Mouse (Mus musculus): ENCODE data around the gene Pced1b.

Pced1b gene

DNA sequence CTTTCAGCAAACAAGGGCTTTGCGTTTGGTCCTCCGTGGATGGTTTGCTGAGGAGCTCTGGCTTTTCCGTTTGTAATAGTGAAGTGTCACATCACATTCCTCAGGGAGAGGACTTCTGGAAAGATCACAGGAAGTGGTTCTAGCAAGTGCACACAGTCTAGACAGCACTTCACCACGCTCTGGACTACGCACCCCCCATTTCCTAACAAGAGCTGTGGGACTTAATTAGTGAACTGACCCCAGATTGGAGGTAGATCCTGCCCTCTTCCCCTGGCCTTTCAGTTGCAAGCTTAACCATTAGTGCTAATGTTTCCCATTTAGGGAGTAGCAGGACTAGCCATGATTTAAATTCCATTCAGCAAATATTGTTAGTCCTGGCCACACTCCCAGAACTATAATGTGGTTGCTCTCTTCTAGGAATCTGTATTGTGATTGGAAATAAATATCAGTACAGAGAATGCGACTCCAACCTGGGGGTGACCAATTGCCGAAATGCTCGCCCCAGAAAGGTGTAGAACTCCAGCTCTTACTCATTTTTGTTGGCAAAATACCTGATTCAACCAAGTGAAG, 10.4 kb downstream of the Pced1b start:
- peak; percentile 32 for DNase-seq (ENCODE audit: low read depth, low spot score)

DNA sequence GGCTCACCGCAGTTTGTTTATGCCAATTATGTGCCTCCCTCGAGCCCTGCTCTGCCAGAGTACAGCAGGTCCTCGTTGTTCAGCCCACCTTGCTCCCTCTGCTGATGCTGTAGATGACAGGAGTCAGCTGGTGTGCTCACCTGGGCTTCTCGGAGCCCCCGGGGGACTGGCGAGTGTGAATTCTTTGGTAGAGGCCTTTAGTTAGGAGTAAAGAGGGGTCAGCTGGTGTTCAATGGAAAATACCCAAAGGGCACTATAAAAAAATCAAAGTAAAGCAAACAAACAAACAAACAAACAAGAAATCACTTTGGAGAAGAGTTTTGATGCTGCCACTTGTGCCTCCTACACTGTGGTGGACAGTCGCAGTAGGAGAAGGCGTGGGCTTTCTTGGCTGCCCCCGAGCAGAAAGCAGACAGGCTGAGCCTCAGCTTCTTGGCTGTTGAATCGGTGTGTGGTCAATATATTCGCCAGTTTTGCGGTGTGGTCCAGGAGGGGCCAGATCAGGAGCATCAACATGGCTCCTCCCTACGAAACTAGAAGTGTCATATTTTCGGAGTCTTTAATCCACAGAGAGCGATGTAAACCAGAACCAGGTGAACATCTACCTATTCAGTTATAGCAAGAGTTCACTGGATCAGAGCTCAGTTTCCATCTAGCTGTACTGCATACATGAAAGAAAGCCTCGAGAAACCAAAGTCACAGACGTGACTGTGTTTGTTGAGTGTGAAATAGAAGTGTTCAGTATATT, 11.8 kb downstream of the Pced1b start:
- no peak for DNase-seq (ENCODE audit: low read depth, low spot score)

DNA sequence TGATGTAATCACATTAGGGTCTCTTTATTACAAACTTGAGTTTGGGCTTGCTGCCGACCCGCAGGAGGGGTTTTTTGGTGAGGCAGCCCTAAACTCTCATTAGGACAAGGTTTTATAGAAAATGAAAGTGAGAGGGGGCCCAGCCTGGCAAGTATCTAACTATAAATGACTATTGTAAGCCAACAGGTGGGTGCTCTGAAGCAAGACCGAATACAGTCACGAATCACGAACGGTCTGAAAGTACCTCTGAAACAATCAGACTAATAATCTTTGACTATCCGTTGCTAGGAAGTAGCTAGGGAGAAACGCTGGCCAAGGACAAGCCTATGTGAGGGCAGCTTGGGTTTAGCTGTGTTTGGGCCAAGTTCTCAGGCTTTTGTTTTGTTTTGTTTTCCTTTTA, 12.4 kb downstream of the Pced1b start:
- DNase-seq (ENCODE audit: low read depth, low spot score), result no peak

DNA sequence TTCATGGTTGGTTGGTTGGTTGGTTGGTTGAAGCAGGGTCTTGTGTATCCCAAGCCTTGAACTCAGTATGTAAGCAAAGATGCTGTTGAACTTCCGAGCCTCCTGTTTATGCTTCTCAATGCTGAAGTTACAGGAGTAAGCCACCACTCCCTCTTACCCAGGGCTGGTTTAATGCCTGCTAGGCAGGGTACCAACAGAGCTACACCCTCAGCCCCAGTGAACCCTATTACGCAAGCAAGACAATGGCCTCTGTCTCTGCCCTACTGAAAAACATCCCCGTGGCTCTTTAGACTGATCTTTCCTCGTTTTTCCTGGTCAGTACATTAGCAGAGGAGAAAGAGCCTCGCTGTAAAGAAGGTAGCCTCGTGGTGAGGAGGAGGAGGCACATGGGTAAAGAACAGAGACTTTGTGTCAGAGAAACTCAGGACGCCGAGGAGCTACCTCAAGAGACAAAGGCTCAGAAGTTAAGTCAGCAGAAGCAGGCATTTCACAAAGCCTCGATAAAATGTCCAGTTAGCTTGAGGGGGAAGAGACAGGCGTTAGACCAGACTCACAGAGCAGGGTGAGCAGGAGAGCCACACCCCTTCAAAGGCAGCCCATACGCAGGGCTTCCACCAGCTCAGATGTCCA, 13.2 kb downstream of the Pced1b start:
- no peak for DNase-seq (ENCODE audit: low read depth, low spot score)

DNA sequence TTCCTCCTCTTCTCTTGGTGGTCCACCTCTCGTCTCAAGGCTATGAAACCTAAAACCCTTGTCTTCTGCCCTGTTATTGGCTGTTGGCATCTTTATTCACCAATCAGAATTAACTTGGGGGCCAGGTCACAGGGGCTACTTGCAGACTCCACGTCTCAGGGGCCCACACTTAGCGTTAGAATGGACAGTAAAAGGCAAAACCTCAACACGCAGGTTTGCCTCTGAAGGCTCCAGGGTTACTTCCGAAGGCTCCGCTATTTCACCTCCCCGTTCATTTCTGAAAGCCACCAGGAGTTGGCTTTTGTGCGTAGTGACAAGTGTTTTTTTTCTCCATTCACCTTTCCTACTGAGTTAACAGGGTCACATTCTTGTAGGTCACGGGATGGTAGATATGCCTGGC, 15.3 kb downstream of the Pced1b start:
- no peak for DNase-seq (ENCODE audit: low read depth, low spot score)

DNA sequence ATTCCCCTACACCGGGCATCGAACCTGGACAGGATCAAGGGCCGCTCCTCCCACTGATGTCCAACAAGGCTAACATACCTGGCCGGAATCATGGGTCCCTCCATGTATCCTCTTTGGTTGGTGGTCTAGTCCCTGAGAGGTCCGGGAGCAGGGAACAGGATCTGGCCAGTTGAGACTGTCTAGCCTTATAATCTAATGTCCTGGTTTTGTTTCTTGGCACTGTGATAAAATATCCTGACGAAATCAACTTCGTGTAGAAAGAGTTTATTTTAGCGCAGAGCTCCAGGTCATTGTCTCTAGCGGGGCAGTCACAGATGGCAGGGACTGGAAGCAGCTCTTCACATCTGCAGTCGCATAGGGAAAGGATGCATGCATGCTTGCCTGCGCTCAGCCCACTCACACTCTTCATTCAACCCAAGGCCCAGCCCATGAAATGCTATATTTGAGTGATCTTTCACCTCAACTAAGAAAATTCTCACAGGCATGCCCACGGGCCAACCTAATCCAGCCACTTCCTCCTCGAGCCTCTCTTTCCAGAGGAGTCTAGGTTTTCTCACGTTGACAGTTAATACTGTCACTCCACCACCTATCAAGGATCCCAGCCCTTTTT, 19.4 kb downstream of the Pced1b start:
- no peak for DNase-seq (ENCODE audit: low read depth, low spot score)

DNA sequence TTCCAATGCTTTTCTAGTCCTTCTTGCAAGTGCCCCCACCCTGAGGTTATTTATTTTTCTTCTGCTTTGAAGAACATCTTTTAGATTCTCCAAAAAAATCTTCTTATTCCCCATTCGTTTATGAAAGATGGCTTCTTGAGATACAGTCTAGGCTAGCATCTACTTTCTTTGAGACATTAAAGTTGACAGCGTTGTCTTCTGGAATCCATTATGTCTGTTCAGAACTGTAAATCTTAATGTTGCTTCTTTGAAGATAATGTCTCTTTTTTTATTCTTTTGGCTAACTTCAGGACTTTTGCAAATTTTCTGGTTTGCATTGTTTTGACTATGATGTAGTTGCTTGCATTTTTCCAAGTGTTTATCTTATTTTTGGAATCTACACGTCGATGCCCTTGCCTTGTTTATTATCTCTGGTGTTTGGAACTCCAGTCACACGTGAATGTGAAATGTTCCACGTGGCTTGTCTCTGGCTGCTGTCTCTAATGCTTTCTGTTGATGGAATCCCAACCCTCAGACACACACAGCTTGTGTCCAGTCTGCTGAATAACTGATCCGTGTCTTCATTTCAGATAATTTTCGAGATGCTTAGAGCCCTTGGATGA, 20.3 kb downstream of the Pced1b start:
- DNase-seq (ENCODE audit: low read depth, low spot score), result no peak

DNA sequence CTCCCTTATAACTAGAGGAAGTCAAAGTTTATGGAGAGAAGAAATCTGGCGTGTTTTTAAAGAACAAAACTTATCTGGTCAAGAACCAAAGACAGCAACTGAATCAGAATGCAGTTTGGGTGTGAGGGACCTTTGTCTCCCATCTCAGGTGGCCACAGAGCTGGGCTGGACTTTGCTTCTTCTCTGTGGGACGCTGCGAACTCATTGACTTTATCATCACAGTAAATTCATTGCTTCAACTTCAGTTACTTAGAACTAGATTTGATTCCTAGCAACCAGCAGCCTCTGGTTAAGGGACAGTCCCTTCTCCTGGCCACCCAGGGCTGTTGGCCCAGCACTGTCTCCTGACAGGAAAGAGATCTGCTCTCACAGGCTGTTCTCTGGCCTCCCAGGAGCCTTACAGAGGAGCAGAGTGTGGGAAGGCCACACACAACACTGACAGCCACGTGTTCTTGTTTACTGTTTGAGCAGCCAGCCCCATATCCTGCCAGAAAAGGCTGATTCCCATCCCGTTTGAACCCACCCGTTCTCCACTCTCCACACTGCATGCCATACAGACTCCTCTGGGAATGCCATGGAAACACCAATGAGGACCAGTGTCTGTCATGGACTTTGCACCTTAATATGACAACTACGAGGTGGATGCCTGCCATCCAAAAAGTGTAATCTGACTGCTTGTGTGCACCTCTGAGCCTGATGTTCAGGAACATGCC, 25.2 kb downstream of the Pced1b start:
- no peak for DNase-seq (ENCODE audit: low read depth, low spot score)

DNA sequence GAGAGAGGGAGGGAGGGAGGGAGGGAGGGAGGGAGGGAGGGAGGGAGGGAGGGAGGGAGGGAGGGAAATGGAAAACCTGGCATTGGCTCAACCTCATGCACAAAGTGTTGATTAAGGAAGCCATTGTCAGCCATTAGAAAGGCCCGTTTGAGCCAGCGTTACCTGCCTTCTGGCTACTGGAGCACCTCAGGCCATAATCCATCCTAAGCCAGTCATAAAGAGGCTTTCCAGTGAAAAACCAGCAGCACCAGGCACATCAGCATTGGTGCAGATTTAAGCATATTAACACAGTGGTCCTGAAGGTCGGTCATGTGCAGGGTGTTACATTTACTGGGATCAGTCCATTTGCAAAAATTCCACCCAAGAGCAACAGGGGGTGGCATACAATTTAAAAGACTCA, 25.9 kb downstream of the Pced1b start:
- no peak for DNase-seq (ENCODE audit: low read depth, low spot score)

DNA sequence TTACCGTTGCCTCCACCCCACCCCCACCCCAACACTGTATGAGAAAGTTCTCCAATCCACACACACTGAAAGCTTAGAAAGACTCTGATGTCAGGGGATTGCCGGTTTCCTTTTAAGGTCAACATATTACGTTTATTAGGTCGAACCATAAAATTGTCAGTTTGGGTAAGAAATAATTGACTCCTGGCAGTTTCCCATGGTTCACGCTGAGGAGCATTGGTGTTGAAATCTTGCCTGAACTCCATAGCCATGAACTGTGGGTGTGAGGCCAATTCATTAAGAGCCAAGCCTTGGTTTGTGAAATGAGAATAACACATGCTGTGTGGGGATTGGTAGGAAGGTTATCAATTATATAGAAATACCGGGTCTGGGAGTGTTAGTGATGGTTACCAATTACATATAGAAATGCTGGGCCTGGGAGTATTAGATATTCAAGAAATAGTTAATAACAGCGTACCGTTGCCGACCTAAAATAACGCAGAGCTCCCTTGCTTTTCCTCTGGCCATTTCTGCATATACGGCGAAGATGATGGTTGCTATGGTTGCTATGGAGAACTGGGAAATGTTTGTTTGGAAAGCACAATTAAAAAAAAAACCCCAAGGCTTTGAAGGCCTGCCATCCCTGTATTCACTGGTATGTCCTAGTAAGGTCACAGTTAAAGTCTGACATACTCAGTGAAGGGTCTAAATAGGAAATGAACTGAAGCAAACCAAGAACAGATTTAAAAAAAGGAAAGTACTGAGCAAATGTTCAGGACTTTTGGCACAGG, 28.9 kb downstream of the Pced1b start:
- no peak for DNase-seq (ENCODE audit: low read depth, low spot score)

DNA sequence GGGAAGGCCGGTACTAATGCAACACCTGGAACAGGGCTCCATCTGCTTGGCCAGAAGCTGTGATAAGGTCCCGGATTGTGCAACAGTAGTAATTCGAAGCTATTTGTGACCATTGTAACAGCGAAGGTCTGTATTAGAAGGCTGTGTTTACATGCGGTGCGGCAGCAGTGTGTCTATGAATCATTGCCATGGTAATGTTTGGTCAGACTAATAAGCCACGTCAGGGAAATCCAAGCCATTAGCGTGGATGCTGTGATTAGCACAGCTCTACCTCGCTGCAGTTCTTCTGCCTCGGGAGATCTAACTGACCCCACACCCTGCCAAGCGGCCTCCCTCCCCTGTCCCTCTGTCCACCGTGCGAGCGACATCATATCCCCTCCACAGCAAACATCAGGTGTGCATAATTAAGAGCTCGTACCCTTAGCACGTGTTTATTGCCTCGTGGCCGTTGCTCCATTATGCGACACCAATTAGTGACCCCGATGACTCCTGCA, 29.8 kb downstream of the Pced1b start:
- no peak for DNase-seq (ENCODE audit: low read depth, low spot score)

DNA sequence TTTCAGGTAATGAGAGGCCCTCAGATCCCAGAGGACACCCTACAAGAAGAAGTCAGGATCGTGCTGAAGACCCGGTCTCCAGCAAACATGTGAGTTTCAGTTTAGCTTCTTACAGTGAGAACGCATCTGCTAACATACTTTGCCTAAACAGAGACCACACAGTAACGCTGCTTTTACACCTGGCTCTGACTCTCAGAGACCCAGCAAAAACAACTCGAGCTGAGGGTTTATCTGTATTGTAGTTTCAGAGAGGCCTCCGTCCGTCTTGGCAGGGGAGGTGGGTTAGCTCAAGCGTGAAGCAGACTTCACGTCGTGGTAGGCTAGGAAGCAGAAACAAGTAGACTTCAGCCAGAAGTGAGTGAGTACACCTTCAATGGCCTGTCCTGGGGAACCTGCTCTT, 30.4 kb downstream of the Pced1b start:
- DNase-seq (ENCODE audit: low read depth, low spot score), result no peak

DNA sequence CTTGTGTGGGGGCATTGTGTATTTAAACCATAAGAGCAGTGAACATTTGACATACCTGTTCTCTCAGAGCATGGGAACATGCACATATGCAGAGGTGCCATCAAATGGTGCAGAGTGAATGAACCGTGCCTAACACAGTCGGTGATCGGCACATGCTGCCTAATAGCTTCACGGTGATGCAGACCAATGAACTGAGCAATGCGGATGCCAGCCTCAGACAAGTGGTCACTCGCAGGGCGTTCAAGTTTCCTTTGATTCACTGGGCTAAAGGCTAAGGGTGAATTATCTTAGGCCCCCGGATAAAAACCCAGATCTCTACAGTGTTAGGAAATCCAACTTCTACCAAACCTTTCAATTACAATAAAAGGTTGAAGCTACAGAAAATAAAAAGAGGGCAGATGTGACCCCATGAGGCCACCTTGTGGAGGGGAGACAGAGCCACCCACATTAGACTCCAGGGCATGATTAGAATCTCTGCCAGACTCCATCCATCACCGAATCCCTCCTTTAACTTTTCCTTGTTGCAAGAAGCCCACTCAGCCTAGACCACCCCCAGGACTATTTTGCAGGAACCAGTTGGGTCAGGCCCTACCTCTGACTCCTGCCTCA, 31.5 kb downstream of the Pced1b start:
- DNase-seq (ENCODE audit: low read depth, low spot score), result no peak

DNA sequence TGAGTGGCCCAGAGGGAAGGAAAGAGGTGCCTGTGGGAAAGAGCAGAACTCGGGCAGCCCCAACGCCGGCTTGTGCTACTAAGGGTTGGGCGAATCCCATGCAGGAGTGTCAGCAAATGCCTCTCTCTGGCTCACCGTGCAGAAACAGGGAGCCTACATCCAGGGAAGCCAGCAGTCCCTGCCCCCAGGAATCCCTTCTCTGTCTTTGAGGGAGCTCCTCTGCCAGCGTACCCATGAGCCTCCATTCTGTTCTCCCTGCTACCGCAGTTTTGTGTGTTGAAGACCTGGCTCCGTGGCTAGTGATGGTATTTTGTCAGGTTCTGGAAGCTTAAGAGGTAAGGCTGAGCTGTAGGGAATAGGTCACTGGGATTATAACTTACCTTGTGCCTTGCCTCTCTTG, 33.2 kb downstream of the Pced1b start:
- no peak for DNase-seq (ENCODE audit: low read depth, low spot score)

DNA sequence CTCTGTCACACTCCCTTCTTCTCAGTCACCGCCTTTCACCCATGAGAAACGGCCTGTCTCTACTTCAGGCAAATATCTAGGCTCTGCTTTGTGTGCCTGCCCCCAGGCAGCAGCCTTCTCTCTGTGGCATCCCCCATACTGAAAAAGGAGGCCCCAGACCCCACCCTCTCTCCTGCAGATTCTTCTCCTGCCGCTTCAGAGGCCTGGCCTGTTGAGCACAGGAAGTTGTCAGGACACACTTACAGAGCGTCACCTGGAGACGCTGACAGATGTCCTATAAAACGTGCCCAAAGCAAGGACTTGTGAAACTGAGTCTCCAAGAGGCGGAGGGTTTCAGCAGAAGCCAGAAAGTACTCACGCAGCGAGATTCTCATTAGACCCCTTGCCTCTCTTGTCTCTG, 33.9 kb downstream of the Pced1b start:
- no peak for DNase-seq (ENCODE audit: low read depth, low spot score)

DNA sequence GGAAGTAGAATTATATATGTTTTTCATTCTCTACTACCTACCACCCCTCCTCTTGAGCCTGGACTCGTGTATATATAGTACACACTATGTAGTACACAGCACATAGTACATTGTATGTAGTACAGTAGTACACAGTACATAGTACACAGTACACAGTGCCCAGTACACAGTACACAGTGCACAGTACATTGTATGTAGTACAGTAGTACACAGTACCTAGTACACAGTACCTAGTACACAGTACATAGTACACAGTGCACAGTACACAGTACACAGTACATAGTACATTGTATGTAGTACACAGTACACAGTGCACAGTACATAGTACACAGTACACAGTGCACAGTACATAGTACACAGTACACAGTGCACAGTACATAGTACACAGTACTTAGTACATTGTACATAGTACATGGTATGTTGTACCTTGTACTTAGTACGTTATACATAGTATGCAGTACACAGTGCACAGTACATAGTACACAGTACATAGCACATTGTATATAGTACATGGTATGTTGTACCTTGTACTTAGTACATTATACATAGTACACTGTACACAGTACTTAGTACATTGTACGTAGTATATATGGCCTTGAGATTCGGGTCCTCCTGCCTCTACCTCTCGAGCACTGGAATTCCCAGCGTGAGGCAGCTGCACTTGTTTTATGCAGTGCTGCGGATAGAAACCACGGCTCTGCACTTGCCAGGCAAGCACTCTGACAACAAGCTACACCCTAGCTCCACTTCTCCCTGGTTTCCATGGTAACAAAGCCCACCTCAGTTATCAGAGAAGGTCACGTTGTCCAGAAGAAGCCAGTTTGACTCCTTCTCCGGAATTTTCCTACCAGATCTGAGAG, 35.0 kb downstream of the Pced1b start:
- DNase-seq (ENCODE audit: low read depth, low spot score), result no peak

DNA sequence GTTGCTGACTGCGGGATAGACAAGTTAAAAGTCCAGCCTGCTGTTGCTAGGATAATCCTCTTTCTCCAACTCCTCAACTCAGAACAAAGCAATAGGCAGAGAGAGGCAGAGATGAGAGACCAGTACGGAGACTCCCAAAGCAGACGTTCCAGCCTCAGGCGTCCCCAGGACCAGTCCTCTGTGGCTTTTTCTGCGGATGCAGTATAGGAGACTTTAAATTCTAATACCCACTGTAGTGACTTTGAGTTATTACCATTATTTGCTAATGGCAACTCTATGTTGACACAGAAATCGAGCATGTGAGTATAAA, 35.6 kb downstream of the Pced1b start:
- DNase-seq (ENCODE audit: low read depth, low spot score), result no peak

DNA sequence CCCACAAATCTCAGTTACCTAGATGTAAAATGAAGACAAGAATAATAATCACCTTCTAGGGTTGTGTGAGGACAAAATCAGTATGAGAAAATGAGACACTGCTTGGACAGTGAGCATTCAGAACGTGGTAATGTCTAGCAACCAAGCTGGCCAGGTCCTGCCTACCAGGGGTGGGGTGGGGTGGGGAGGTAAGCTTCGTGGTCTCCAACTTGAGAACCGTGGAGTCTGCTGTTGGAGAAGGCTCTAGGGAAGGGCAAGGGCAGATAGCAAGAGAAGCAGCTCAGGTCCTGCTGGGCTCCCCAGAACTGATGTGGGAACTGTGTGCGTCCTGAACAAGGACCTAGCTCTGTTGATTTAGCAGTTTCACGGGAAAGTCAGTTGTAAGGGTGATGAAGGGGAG, 37.3 kb downstream of the Pced1b start:
- no peak for DNase-seq (ENCODE audit: low read depth, low spot score)

DNA sequence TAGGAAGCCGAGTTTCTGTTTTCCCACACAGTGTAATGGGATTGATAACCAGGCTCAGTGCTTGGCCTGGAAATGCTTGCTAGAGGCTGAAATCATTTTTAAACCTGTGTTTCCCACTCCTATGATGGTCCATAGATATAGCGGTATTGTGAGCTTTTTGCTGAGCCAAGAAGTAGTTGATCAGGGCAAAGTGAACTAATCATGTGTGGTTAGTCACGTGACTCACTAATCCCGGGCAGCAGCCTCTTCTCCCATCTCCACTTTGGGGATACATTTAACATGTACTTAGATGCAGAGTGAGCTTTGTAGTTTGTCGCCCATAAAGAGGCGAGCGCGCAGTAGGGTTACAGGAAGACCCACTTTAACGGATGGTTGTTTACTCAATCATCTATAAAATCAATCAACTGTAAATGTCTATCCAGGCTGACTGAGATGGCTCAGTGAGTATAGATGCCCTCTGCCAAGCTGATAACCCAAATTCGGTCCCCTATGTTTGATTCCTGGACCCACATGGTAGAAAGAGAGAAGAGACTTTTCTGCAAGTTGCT, 38.8 kb downstream of the Pced1b start:
- DNase-seq (ENCODE audit: low read depth, low spot score), result no peak

All from 3T3-L1 (cell line).